Mouse (Mus musculus): ENCODE measurements around the gene Galnt7.

The Galnt7 gene

GRCm38 (mm10) chr8:57652456-57653055 is at the start of gene Galnt7:
Gene Galnt7, minus strand, starts transcription at chr8:57653032.
- ATAC-seq (ENCODE audit: insufficient number of reproducible peaks, low FRiP score, low TSS enrichment): peak; percentile 52

GRCm38 (mm10) chr8:57688633-57689032 is 35.8 kb upstream of the Galnt7 start:
- ATAC-seq (ENCODE audit: insufficient number of reproducible peaks, low FRiP score, low TSS enrichment): no peak

GRCm38 (mm10) chr8:57685803-57686202 is 33.0 kb upstream of the Galnt7 start:
- ATAC-seq (ENCODE audit: insufficient number of reproducible peaks, low FRiP score, low TSS enrichment): no peak

GRCm38 (mm10) chr8:57680044-57680443 is 27.2 kb upstream of the Galnt7 start:
- ATAC-seq (ENCODE audit: insufficient number of reproducible peaks, low FRiP score, low TSS enrichment): no peak

GRCm38 (mm10) chr8:57664121-57664520 is 11.3 kb upstream of the Galnt7 start:
- ATAC-seq (ENCODE audit: insufficient number of reproducible peaks, low FRiP score, low TSS enrichment): no peak

GRCm38 (mm10) chr8:57660019-57660418 is 7.2 kb upstream of the Galnt7 start:
- no peak for ATAC-seq (ENCODE audit: insufficient number of reproducible peaks, low FRiP score, low TSS enrichment)

- no peak for ATAC-seq (ENCODE audit: insufficient number of reproducible peaks, low FRiP score, low TSS enrichment)
These were observed 3.6 kb upstream of the Galnt7 start for GRCm38 (mm10) chr8:57656446-57656845.

- no peak for ATAC-seq (ENCODE audit: insufficient number of reproducible peaks, low FRiP score, low TSS enrichment)
These were observed 1.3 kb upstream of the Galnt7 start for GRCm38 (mm10) chr8:57654146-57654545.

- no peak for ATAC-seq (ENCODE audit: insufficient number of reproducible peaks, low FRiP score, low TSS enrichment)
These were observed 915 bp upstream of the Galnt7 start for GRCm38 (mm10) chr8:57653768-57654125.

- ATAC-seq (ENCODE audit: insufficient number of reproducible peaks, low FRiP score, low TSS enrichment): peak; percentile 22; the same call in 1 of the 2 replicates
These were observed 380 bp upstream of the Galnt7 start for GRCm38 (mm10) chr8:57653056-57653767.

GRCm38 (mm10) chr8:57651689-57652455 is 960 bp downstream of the Galnt7 start:
- ATAC-seq (ENCODE audit: insufficient number of reproducible peaks, low FRiP score, low TSS enrichment): peak; percentile 68

GRCm38 (mm10) chr8:57651357-57651688 is 1.5 kb downstream of the Galnt7 start:
- 0 out of 2 replicates have a peak, but pooled peaks have one; percentile 1 for ATAC-seq (ENCODE audit: insufficient number of reproducible peaks, low FRiP score, low TSS enrichment)

- ATAC-seq (ENCODE audit: insufficient number of reproducible peaks, low FRiP score, low TSS enrichment): no peak
These were observed 2.6 kb downstream of the Galnt7 start for GRCm38 (mm10) chr8:57650216-57650615.

GRCm38 (mm10) chr8:57647566-57647965 is 5.3 kb downstream of the Galnt7 start:
- ATAC-seq (ENCODE audit: insufficient number of reproducible peaks, low FRiP score, low TSS enrichment): no peak

GRCm38 (mm10) chr8:57644281-57644680 is 8.6 kb downstream of the Galnt7 start:
- ATAC-seq (ENCODE audit: insufficient number of reproducible peaks, low FRiP score, low TSS enrichment): no peak

GRCm38 (mm10) chr8:57642722-57643121 is 10.1 kb downstream of the Galnt7 start:
- ATAC-seq (ENCODE audit: insufficient number of reproducible peaks, low FRiP score, low TSS enrichment): no peak

GRCm38 (mm10) chr8:57638925-57639324 is 13.9 kb downstream of the Galnt7 start:
- no peak for ATAC-seq (ENCODE audit: insufficient number of reproducible peaks, low FRiP score, low TSS enrichment)

GRCm38 (mm10) chr8:57637599-57638280 is 15.1 kb downstream of the Galnt7 start:
- no peak for ATAC-seq (ENCODE audit: insufficient number of reproducible peaks, low FRiP score, low TSS enrichment)

- no peak for ATAC-seq (ENCODE audit: insufficient number of reproducible peaks, low FRiP score, low TSS enrichment)
These were observed 16.1 kb downstream of the Galnt7 start for GRCm38 (mm10) chr8:57636698-57637097.

- ATAC-seq (ENCODE audit: insufficient number of reproducible peaks, low FRiP score, low TSS enrichment): no peak
These were observed 16.6 kb downstream of the Galnt7 start for GRCm38 (mm10) chr8:57636281-57636680.

- ATAC-seq (ENCODE audit: insufficient number of reproducible peaks, low FRiP score, low TSS enrichment): no peak
These were observed 21.1 kb downstream of the Galnt7 start for GRCm38 (mm10) chr8:57631780-57632179.
